Mouse (Mus musculus) CH12F3 (cell line): Measurements from ENCODE around the gene Olfr808.

Experiments used
- in situ Hi-C: fragments of 300-500 bp; cut with MboI; formaldehyde crosslinking; loops from 2 replicates; pipeline ENCODE4 v1.14.3; 2020; ENCODE audit warnings: low sequenced_read_pairs

The Olfr808 gene

GRCm38 (mm10) chr10:129765182-129765581, at the start of gene Olfr808:
Gene Olfr808, plus strand, starts transcription at chr10:129765482.
- in situ Hi-C loops, result no loop called here

- in situ Hi-C loops, result no loop called here
These were observed 36.0 kb upstream of the Olfr808 start, which contains the start of gene Olfr805 for GRCm38 (mm10) chr10:129729275-129729674. Gene Olfr805, minus strand, starts transcription at chr10:129729375.

- in situ Hi-C loops, result no loop called here
These were observed 23.5 kb upstream of the Olfr808 start, which contains the start of gene Olfr806 for GRCm38 (mm10) chr10:129741821-129742220. Gene Olfr806, minus strand, starts transcription at chr10:129741921.

GRCm38 (mm10) chr10:129757693-129758092, 7.6 kb upstream of the Olfr808 start, which contains the start of gene Olfr807:
Gene Olfr807, minus strand, starts transcription at chr10:129757793.
- in situ Hi-C loops, result no loop called here

GRCm38 (mm10) chr10:129774338-129774737, 9.1 kb downstream of the Olfr808 start, which contains the start of gene Olfr809:
Gene Olfr809, plus strand, starts transcription at chr10:129774638.
- in situ Hi-C loops, result no loop called here

- in situ Hi-C loops, result no loop called here
These were observed 12.8 kb downstream of the Olfr808 start for GRCm38 (mm10) chr10:129778123-129778522.

GRCm38 (mm10) chr10:129794817-129795216, 29.5 kb downstream of the Olfr808 start, which contains the start of gene Olfr810:
Gene Olfr810, minus strand, starts transcription at chr10:129794917.
- in situ Hi-C loops, result no loop called here

- in situ Hi-C loops, result no loop called here
These were observed 39.0 kb downstream of the Olfr808 start, which contains the start of gene Olfr811 for GRCm38 (mm10) chr10:129804296-129804695. Gene Olfr811, minus strand, starts transcription at chr10:129804396.
